Mouse (Mus musculus): ENCODE measurements around the gene Arhgef5. TPM values are rescaled to one million over a fixed set of nuclear protein-coding genes. Genes with fewer than 3 reads are reported as not detected.

Gene Arhgef5
- polyA plus RNA-seq, 1 experiment from 2014 or later, result 7.0 TPM

DNA sequence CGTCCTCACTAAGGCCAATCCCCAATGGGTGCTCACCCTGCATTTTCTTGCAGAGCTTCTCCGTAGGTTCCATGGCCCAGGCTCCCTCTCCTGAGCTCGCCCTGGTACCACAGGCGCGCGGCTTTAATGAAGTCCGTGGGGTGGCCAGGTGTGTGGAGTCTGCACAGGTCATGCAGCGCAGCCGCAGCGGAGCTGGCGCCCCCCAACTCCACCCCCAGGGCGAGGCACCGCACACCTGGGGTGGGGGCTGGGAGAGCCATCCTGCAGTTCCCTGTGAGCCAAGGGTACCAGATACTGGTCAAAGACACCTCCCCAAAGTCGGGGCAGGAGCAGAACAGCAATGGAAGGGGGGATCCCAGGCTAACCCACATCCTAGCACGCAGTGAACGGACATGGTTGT lies 44.1 kb downstream of the Arhgef5 start, which contains the start of gene Nobox:
Nobox (minus strand) TSS at position 101 of the 400 bp plus-strand sequence.
- 0 out of 2 replicates have a peak, but pooled peaks have one; percentile 18 for ATAC-seq (replicated peaks; ENCODE audit: extremely low read depth, insufficient read depth, low FRiP score)
- Histone ChIP-seq H3K4me2 (ENCODE audit: low read depth, low read length) (no peak within 1 kb of the TSS), H3K9me3 (replicated peaks; ENCODE audit: control insufficient read depth, low read length) (no peaks in the 10 kb centered on the region), H3K27me3 (ENCODE audit: control insufficient read depth, insufficient read depth, low read length) (no peaks in the 10 kb centered on the region), H3K27ac (ENCODE audit: low read length) (no peak within 1 kb of the TSS), H3K36me3 (ENCODE audit: control insufficient read depth, insufficient read depth) (no peaks in the 10 kb centered on the region), H3K4me3 (ENCODE audit: low read length) (no peak within 1 kb of the TSS), H3K4me1 (ENCODE audit: control insufficient read depth, insufficient read depth, low read length) (no peaks in the 10 kb centered on the region), H3K9ac (ENCODE audit: low read length) (no peak within 1 kb of the TSS)
- 58% methylated on average over 16 of the region's 16 CpGs for WGBS

DNA sequence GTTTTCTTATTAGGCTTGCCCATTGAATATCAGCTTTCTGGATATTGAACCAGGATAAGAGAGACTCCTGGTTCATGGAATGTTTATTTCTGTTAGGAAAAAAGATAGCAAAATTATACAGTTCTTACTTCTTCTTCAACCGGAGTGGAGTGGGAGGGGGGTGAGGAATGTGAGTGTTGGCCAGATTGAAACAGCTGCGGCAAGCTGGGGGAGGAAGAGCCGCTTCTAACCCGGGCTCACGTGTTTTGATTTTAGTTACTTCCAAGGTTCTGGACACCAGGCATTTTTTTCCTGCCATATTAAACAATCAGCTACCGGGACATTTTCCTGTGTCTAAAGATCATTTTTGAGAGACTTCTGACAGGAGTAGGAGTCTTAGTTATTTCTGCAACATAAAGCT lies 44.7 kb downstream of the Arhgef5 start:
- no peak overlapping the region for H3K9ac ChIP-seq (ENCODE audit: low read length)
- no peak overlapping the region for H3K4me2 ChIP-seq (ENCODE audit: low read depth, low read length)
- WGBS, result 51% methylated on average over 6 of the region's 6 CpGs
- no peak for ATAC-seq (replicated peaks; ENCODE audit: extremely low read depth, insufficient read depth, low FRiP score)
- no peak overlapping the region for H3K27ac ChIP-seq (ENCODE audit: low read length)
- no peaks in the 10 kb centered on the region for H3K9me3 ChIP-seq (replicated peaks; ENCODE audit: control insufficient read depth, low read length)
- no peak overlapping the region for H3K4me3 ChIP-seq (ENCODE audit: low read length)
- H3K4me1 ChIP-seq (ENCODE audit: control insufficient read depth, insufficient read depth, low read length), result no peaks in the 10 kb centered on the region
- no peaks in the 10 kb centered on the region for H3K36me3 ChIP-seq (ENCODE audit: control insufficient read depth, insufficient read depth)
- H3K27me3 ChIP-seq (ENCODE audit: control insufficient read depth, insufficient read depth, low read length), result no peaks in the 10 kb centered on the region

DNA sequence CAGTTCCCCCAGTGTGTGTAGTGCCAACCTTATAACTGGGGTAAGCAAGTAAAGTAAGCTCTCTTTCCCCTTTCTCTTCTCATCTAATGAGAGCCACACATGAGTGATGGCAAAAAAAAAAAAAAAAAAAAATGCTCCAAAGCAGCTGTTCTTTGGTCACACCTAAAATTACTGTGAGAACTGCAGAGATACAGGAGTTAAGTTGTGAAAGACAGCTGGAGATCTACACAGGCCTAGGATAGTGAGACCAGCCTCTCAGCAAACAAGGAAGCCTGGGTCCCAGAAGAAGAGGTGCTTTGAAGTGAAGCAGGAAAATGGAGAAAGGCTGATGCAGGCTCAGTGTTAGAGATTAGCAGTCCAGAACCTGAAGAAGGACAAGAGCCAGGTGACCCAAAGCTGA lies 47.2 kb downstream of the Arhgef5 start:
- H3K4me2 ChIP-seq (ENCODE audit: low read depth, low read length), result no peak overlapping the region
- no peak overlapping the region for H3K9ac ChIP-seq (ENCODE audit: low read length)
- no peak overlapping the region for H3K27ac ChIP-seq (ENCODE audit: low read length)
- H3K9me3 ChIP-seq (replicated peaks; ENCODE audit: control insufficient read depth, low read length), result no peaks in the 10 kb centered on the region
- H3K4me1 ChIP-seq (ENCODE audit: control insufficient read depth, insufficient read depth, low read length), result no peaks in the 10 kb centered on the region
- no peak for ATAC-seq (replicated peaks; ENCODE audit: extremely low read depth, insufficient read depth, low FRiP score)
- H3K4me3 ChIP-seq (ENCODE audit: low read length), result no peak overlapping the region
- H3K36me3 ChIP-seq (ENCODE audit: control insufficient read depth, insufficient read depth), result no peaks in the 10 kb centered on the region
- H3K27me3 ChIP-seq (ENCODE audit: control insufficient read depth, insufficient read depth, low read length), result no peaks in the 10 kb centered on the region

DNA sequence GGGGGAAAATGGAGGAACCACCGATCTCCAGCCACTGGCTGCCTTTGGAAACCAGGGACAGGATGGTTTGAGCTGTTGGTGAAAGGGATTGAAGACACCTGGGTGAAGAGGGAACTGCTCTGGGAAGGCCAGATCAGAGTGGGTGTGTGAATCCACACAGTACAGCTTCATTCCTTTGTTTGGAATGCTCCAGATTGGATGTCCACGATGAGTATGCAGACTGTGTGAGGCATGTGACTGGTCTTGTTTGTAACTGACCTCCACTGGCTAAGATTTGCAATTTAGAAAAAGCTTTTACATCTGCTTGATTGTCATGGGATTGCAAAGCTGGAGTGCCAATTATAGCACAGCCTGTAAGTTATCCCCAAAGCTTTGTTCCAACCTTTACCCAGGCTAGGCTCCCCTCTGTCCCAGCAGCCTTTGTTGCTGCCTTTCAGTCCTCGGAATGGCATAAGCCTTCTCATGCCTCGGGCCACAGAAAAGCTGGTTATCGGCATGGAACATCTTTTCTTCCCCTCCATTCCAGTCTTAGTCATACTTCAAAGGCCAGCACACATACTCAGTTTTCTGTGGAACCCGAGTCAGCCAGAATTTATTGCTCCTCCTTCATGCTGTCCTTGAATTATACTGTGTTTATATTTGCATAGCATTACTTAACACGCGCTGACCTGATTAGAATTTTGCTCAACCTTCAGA lies 47.7 kb downstream of the Arhgef5 start:
- 65% methylated on average over 8 of the region's 8 CpGs for WGBS
- no peaks in the 10 kb centered on the region for H3K27me3 ChIP-seq (ENCODE audit: control insufficient read depth, insufficient read depth, low read length)
- no peak for ATAC-seq (replicated peaks; ENCODE audit: extremely low read depth, insufficient read depth, low FRiP score)

DNA sequence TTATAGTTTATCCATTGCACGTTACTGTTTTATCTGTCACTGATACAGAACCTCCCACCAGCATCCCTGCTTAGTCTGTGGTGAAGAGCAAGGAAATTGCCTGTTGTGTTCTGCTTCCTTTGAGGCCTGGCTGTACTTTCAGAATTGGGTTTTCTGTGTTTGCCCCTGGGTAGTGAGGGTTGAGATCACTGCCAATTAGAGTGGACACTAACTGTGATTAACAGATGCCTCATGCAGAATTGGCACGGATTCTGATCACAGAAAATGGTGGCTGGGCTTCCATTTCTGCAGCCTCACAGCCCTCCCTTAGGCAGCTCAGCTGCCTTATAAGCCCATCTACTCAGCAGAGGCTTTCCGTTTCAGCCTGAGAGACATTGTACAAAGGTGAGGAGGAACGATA lies 68.1 kb downstream of the Arhgef5 start:
- Histone ChIP-seq H3K9me3 (replicated peaks; ENCODE audit: control insufficient read depth, low read length) (no peaks in the 10 kb centered on the region), H3K4me2 (ENCODE audit: low read depth, low read length) (no peak overlapping the region), H3K27ac (ENCODE audit: low read length) (no peak overlapping the region), H3K4me1 (ENCODE audit: control insufficient read depth, insufficient read depth, low read length) (peaks cover 12% of the 10 kb centered on the region), H3K36me3 (ENCODE audit: control insufficient read depth, insufficient read depth) (no peaks in the 10 kb centered on the region), H3K9ac (ENCODE audit: low read length) (no peak overlapping the region), H3K4me3 (ENCODE audit: low read length) (no peak overlapping the region), H3K27me3 (ENCODE audit: control insufficient read depth, insufficient read depth, low read length) (no peaks in the 10 kb centered on the region)
- 61% methylated on average over 4 of the region's 4 CpGs for WGBS
- ATAC-seq (replicated peaks; ENCODE audit: extremely low read depth, insufficient read depth, low FRiP score), result no peak

More for the DNA sequence above, 47.7 kb downstream of the Arhgef5 start:
- Histone ChIP-seq H3K9ac (ENCODE audit: low read length) (no peak overlapping the region), H3K9me3 (replicated peaks; ENCODE audit: control insufficient read depth, low read length) (no peaks in the 10 kb centered on the region), H3K27ac (ENCODE audit: low read length) (no peak overlapping the region), H3K4me3 (ENCODE audit: low read length) (no peak overlapping the region), H3K36me3 (ENCODE audit: control insufficient read depth, insufficient read depth) (no peaks in the 10 kb centered on the region), H3K4me1 (ENCODE audit: control insufficient read depth, insufficient read depth, low read length) (no peaks in the 10 kb centered on the region), H3K4me2 (ENCODE audit: low read depth, low read length) (no peak overlapping the region)

DNA sequence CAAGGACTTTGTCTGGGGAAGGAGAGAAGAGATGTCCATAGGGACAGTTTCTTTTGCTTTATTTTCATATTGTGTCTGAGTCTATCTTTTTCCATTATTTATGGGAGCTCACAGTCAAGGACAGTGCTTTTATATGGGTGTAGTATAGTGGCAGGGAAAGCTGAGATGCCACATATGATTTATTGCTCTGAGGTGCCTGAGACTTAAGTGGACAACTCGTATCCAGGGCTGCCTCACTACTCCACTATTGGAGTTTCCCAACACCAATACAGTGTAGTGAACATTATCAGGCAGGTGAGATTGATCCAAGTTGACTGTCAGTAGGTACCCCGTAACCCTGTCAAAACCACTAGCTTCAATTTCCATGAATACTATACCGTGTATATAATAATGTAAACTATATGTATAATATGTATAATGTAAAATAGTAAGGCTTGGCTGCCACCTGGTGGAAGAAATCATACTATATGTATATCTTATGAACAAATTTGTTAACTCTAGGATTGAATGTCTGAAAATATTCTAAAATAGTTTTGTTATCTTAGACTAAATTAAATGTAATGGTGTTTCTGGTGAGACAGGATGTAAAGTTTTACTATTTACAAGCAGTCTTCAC lies 70.3 kb downstream of the Arhgef5 start:
- no peak overlapping the region for H3K4me3 ChIP-seq (ENCODE audit: low read length)
- no peak overlapping the region for H3K4me2 ChIP-seq (ENCODE audit: low read depth, low read length)
- H3K36me3 ChIP-seq (ENCODE audit: control insufficient read depth, insufficient read depth), result no peaks in the 10 kb centered on the region
- no peaks in the 10 kb centered on the region for H3K9me3 ChIP-seq (replicated peaks; ENCODE audit: control insufficient read depth, low read length)
- 73% methylated on average over 3 of the region's 3 CpGs for WGBS
- H3K4me1 ChIP-seq (ENCODE audit: control insufficient read depth, insufficient read depth, low read length), result peaks cover 12% of the 10 kb centered on the region
- no peak for ATAC-seq (replicated peaks; ENCODE audit: extremely low read depth, insufficient read depth, low FRiP score)
- no peaks in the 10 kb centered on the region for H3K27me3 ChIP-seq (ENCODE audit: control insufficient read depth, insufficient read depth, low read length)
- H3K9ac ChIP-seq (ENCODE audit: low read length), result no peak overlapping the region
- H3K27ac ChIP-seq (ENCODE audit: low read length), result no peak overlapping the region

DNA sequence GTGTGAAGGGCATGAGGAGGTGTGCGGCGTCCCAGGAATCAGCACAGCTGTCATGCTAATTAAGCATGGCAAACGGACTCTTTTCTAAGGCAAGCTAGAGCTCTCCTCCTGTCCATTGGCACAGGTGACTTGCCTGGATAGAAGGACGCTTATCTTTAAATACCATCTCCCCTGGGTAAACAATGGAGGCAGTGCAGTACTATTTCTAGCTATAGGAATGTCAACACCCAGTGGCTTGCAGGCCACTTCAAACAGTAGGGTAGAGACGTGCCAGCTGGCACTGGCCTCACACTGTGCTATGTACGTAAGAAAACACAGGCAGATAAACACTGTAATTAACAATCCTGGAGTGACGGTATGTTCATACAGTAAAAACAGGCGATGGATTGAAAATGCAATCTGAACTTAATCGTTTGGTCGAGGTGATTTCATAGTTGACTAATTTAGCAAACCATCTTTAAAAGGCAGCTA lies 72.1 kb downstream of the Arhgef5 start:
- 20% methylated on average over 10 of the region's 10 CpGs for WGBS

DNA sequence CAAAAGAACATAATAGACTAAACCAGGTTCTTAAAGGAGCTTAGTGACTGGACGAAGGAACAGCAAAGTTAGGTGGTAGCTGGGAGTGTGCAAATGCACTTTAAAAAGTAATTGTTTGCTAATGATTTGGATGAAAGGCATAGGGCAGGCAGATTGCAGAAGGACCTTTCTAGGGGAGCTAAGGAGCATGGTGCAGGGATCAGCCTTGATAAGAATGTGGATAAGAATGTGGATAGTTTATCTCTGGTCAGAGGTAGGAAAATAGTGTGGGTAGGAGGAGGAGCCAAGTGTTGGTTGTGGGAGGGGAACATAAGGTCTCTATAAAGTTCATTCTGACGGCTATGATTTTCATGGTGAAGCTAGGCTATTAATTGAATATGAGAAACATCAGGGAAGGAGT lies 73.4 kb downstream of the Arhgef5 start:
- ATAC-seq (replicated peaks; ENCODE audit: extremely low read depth, insufficient read depth, low FRiP score), result no peak
- H3K4me3 ChIP-seq (ENCODE audit: low read length), result no peak overlapping the region
- no peak overlapping the region for H3K27ac ChIP-seq (ENCODE audit: low read length)
- WGBS, result 63% methylated on average over 2 of the region's 2 CpGs
- H3K27me3 ChIP-seq (ENCODE audit: control insufficient read depth, insufficient read depth, low read length), result no peaks in the 10 kb centered on the region
- no peak overlapping the region for H3K9ac ChIP-seq (ENCODE audit: low read length)
- no peak overlapping the region for H3K4me2 ChIP-seq (ENCODE audit: low read depth, low read length)
- H3K4me1 ChIP-seq (ENCODE audit: control insufficient read depth, insufficient read depth, low read length), result peaks cover 12% of the 10 kb centered on the region
- no peaks in the 10 kb centered on the region for H3K9me3 ChIP-seq (replicated peaks; ENCODE audit: control insufficient read depth, low read length)
- H3K36me3 ChIP-seq (ENCODE audit: control insufficient read depth, insufficient read depth), result no peaks in the 10 kb centered on the region

More for the DNA sequence above, 72.1 kb downstream of the Arhgef5 start:
- no peaks in the 10 kb centered on the region for H3K36me3 ChIP-seq (ENCODE audit: control insufficient read depth, insufficient read depth)
- H3K4me3 ChIP-seq (ENCODE audit: low read length), result no peak overlapping the region
- H3K27ac ChIP-seq (ENCODE audit: low read length), result peak overlapping the region; percentile 61
- H3K4me1 ChIP-seq (ENCODE audit: control insufficient read depth, insufficient read depth, low read length), result peaks cover 12% of the 10 kb centered on the region
- no peak overlapping the region for H3K9ac ChIP-seq (ENCODE audit: low read length)
- H3K9me3 ChIP-seq (replicated peaks; ENCODE audit: control insufficient read depth, low read length), result no peaks in the 10 kb centered on the region
- peak overlapping the region; percentile 43 for H3K4me2 ChIP-seq (ENCODE audit: low read depth, low read length)
- H3K27me3 ChIP-seq (ENCODE audit: control insufficient read depth, insufficient read depth, low read length), result no peaks in the 10 kb centered on the region
- ATAC-seq (replicated peaks; ENCODE audit: extremely low read depth, insufficient read depth, low FRiP score), result peak; percentile 94
